Mouse (Mus musculus) urinary bladder, postnatal 14 days (tissue): ENCODE data around the gene Shisa4.
A peak's percentile ranks its signal among the peaks of the same experiment; 100 is the strongest.
"Not testable (repeated sequence)": the region's sequence is repeated elsewhere in the genome, so short reads cannot be mapped to it uniquely, and the experiment has no call there.

Experiments used
- DNase-seq: peaks from one replicate; pipeline ENCODE4 v3.0.0; 2021; ENCODE audit warnings: low spot score

Shisa4 gene

DNA sequence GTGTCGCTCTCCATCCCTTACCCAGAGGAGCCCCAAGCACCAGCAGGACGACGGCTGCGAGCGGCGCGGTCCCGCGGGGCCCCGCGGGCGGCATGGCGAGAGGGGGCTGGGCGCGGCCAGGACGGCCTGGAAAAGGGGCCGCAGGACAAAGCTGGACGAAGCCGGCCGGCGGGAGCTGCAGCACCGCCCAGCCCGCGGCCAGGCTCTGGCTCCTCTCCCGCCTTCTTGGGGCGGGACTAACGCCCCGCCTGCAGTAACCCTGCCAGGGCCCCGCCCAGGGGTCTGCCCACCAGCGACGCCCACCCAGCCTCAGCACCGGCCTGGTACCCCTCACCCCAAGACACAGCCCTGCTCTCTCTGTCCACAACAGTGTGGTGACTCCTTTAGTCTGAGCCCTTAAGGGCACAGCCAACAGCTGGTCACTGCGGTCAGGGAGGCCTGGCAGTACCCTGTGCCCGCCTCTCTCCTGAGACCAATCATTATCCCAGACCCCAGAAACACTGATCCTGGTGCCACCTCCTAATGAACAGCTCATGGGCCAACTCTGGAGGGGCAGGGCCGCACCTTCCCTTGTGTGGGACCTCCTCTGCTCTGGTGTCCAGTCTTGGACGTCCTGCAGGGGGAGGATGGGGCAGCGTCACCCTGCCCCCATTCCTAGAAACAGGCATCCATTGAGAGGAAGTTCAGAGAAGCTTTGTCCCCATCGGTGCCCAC is at the start of gene Shisa4:
TSS of gene Shisa4 (minus strand) at position 370 of the 714 bp plus-strand sequence.
- DNase-seq, result peak; percentile 56

- no peak for DNase-seq
Observed at GRCm38 (mm10) chr1:135422772-135423171, 47.7 kb upstream of the Shisa4 start.

DNA sequence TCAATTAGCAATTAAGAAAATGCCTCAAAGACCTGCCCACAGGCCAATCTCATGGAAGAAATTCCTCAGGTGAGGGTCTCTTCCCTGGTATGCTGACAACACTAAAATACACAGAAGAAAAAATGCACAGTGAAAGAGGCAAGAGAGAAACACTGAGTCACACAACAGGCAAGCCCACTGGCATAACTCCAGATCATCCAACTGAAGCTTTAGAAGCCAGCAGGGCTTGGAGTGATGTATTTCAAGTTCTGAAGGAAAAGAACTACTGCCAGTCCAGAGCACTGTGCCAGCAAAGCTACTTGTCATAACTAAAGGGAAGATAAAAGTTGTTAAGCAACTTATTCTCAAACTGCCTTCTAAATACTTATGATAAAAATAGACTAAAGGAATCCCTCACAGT is 39.0 kb upstream of the Shisa4 start:
- peak; percentile 14 for DNase-seq

GRCm38 (mm10) chr1:135412130-135412529 is 37.1 kb upstream of the Shisa4 start:
- no peak for DNase-seq

- peak; percentile 56 for DNase-seq
Observed at GRCm38 (mm10) chr1:135410967-135411366, 35.9 kb upstream of the Shisa4 start.

DNA sequence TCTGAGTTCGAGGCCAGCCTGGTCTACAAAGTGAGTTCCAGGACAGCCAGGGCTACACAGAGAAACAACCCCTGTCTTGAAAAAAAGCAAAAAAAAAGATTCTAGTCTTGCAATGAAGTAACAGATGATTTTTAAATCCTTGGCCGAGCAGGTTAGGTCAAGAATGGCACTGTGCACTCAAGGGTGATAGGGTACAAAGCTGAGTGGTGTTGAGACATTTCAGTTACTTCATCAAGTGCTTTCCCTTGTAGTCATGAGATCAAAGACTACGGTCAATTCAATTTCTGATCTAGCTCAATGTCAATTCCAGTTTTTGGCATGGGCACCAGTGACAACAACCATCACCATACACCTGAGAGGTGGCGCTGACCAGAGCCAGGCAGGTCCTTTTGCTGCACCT is 33.9 kb upstream of the Shisa4 start:
- no peak for DNase-seq

DNA sequence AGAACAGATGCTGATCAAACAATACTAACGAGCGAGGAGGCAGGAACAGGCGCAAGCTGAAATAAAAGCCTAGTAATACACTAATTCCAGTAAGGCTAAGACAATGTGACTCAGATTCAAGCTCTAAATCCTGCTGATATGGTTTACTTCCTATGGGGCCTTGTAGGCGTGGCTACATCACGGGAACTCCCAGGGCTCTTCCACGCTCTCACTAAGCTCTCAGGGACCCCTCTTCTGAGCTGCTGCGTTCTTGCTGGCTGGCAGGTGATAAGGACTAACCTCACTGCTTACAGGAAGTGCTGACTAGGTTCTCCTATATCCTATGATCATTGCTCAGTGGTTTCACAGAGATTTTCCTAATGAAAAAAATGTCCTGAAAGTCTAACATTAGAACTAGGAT is 30.3 kb upstream of the Shisa4 start:
- no peak for DNase-seq

GRCm38 (mm10) chr1:135401452-135402110 is 26.5 kb upstream of the Shisa4 start:
- DNase-seq, result no peak

DNA sequence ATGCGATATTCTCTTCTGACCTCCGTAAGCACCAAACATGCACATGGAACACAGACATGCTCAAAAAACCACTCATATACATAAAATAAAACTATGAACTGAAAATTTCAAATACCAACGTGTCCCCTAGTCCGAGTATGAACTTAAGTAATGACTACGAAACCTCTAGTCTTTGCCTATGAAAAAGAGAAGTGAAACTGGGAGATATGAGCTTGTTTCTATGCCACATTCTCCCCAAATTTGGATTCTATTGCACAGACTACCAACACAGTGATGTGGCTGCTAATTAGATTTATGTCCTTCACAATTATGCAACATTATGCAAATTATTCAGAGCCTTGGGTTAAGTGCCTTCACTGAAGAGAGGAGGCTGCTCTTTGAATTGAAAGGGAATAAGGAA is 24.4 kb upstream of the Shisa4 start:
- DNase-seq, result no peak

GRCm38 (mm10) chr1:135385161-135385560 is 10.1 kb upstream of the Shisa4 start:
- DNase-seq, result no peak

DNA sequence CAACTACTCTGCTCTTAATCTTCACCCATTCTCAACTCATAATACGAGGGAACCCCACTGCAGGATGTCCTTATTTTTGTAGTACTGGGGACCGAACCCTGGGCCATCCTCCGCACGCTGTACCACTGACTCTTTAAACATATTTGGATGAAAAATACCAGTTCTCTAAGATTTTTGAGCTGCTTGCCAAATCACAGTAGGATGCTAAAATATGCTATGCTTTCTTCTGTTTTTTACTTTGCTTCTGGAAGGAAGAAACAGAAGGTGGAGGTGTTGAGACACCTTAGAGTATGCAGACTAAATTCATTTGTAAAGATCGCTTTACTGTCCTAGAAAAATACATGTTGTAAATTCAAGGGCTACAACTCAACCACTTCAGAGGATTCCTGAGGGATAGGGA is 9.1 kb upstream of the Shisa4 start:
- DNase-seq, result no peak

DNA sequence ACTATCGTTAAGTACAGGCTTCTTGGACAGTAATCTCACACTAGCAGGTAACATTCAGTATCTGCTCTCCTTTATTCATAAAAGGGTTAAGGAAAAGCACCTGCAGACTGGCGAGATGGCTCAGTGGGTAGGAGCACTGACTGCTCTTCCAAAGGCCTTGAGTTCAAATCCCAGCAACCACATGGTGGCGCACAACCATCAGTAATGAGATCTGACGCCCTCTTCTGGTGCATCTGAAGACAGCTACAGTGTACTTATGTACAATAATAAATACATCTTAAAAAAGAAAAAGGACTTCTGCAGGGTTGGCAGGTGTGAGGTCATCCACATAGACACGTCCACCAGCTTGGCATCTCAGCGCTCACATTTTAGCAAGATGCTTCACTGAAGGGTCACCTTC is 6.5 kb upstream of the Shisa4 start:
- DNase-seq, result not testable (repeated sequence)

GRCm38 (mm10) chr1:135380071-135380991 is 5.3 kb upstream of the Shisa4 start:
- no peak for DNase-seq

DNA sequence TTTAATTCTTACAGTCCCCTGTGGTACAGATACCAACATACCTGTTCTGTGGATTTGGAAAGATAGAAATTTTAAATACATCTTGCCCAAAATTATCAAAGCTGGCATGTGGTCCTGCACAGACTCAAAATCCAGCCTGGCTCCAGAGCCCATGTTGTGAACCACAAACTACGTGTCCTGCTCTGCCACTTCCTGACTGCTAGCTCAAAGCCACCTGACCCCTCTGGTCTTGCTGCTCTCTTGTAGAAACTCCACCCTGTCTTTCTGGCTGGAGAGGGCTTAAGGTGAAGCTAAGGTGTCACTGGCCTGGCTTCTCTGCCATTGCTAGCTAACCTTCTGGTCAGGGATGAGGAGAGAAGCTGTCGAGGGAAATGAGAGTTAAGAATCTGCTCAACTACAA is 4.0 kb upstream of the Shisa4 start:
- no peak for DNase-seq

DNA sequence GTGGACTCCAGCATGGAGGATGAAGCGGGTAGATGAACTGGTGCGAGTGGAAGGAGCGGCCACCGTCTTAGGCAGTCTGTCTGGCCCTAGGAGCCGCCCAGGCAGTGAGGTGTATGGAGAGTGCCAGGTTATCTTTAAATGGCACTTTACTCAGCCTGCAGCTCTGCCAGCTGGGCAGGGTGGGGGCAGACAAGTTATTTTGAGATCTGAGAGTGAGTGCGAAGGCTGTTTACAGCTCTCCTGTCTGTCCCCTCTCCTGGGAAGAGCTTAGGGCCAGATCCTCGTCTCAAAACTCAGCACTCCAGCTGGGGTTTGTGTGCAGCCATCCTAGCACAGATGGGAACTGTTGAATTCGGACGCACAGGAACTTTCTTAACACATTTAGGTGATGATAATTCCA is 3.5 kb upstream of the Shisa4 start:
- no peak for DNase-seq

- DNase-seq, result no peak
Observed at GRCm38 (mm10) chr1:135374175-135374867, 716 bp downstream of the Shisa4 start.

GRCm38 (mm10) chr1:135373171-135373677 is 1.8 kb downstream of the Shisa4 start:
- DNase-seq, result no peak

GRCm38 (mm10) chr1:135369415-135369814 is 5.6 kb downstream of the Shisa4 start:
- DNase-seq, result no peak

- DNase-seq, result peak; percentile 71
Observed at GRCm38 (mm10) chr1:135368982-135369381, 6.1 kb downstream of the Shisa4 start.

DNA sequence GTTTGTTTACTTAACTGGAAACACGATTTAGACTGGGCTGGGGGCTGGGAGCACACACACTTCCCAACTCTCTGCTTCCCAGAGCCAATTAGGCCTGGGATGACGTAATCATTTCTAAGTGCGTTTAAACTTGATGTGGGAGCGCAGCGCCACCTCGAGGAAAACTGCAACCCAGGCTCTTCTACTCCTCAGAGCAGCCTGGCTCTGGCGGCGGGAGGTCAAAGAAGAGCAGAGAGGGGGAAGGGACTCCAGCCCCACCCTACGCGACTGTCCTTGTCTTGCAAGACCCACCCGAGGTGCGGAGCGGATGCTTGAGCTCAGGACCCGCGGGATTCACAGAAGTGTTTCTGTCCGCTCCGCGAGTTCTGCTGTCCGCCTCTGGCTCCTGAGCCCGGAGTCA is 6.8 kb downstream of the Shisa4 start:
- DNase-seq, result peak; percentile 89

GRCm38 (mm10) chr1:135367595-135367994 is 7.4 kb downstream of the Shisa4 start:
- no peak for DNase-seq

DNA sequence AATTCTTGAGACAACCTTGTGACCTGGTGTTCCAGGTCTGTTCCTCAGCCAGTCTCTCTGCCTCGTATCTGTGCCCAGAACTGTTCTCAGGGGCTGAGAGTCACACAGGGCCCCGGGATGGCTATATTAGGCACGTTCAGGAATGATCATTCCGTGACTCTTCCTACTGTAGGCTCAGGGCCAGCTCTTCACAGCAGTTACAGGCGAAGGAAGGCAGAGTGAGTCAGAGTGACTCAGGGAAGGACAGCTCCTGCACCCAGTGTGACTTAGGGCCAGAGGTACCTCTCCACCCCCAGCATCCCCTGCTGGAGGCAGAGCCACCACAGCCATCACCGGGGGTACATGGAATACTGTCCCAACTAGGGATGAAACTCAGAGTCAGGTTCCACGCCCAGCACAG is 8.0 kb downstream of the Shisa4 start:
- peak; percentile 24 for DNase-seq
